Mouse (Mus musculus) ES-E14 (cell line): Measurements from ENCODE around the gene 2210407C18Rik. TPM values are rescaled to one million over a fixed set of nuclear protein-coding genes. Genes with fewer than 3 reads are reported as not detected.

Experiments used
- DNase-seq: peaks from one replicate; pipeline ENCODE4 v3.0.0-alpha.2; 2013; ENCODE audit warnings: low read depth, low spot score
- H3K27ac ChIP-seq: 2 replicates; pipeline ENCODE4 v1.5.1; 2012; ENCODE audit warnings: low read depth, mild to moderate bottlenecking, low read length, moderate library complexity, mixed read lengths; ENCODE audit not compliant: poor library complexity, insufficient read depth, severe bottlenecking
- H3K36me3 ChIP-seq: 2 replicates; pipeline ENCODE4 v1.6.1; 2012; ENCODE audit warnings: mild to moderate bottlenecking, low read length, moderate library complexity, mixed read lengths; ENCODE audit not compliant: control insufficient read depth, poor library complexity, insufficient read depth, severe bottlenecking
- H3K4me1 ChIP-seq, 2 experiments: fragments of 150-350 bp in 1 of 2; sonication (generic) in 1 of 2; 2 replicates each; pipeline ENCODE4 v1.6.1; 2012; ENCODE audit warnings: low read length in 2 of 2, mild to moderate bottlenecking in 1 of 2, mixed read lengths in 1 of 2; ENCODE audit not compliant: control insufficient read depth in 2 of 2, insufficient read depth in 2 of 2, poor library complexity in 1 of 2
- H3K4me3 ChIP-seq, 2 experiments: fragments of 150-350 bp in 1 of 2; sonication (generic) in 1 of 2; 2 replicates each; pipeline ENCODE4 v1.5.1; 2012; ENCODE audit warnings: low read length in 2 of 2, low read depth in 1 of 2, mild to moderate bottlenecking in 1 of 2, mixed read lengths in 1 of 2; ENCODE audit not compliant: insufficient read depth in 1 of 2, poor library complexity in 1 of 2, severe bottlenecking in 1 of 2
- H3K9ac ChIP-seq: 2 replicates; pipeline ENCODE4 v1.6.1; 2012; ENCODE audit warnings: low read depth, mild to moderate bottlenecking, low read length, mixed read lengths; ENCODE audit not compliant: poor library complexity, insufficient read depth, severe bottlenecking
- H3K9me3 ChIP-seq: fragments of 150-350 bp; sonication (generic); 2 replicates; pipeline ENCODE4 v1.6.1; 2012; ENCODE audit warnings: low read depth, mild to moderate bottlenecking, low read length; ENCODE audit not compliant: control insufficient read depth, insufficient read depth
- CHD2 ChIP-seq: IDR thresholded peaks from 2 replicates; pipeline ENCODE4 v1.6.1; 2014; ENCODE audit warnings: mild to moderate bottlenecking, low read depth, low read length, inconsistent platforms
- HCFC1 ChIP-seq: IDR thresholded peaks from 2 replicates; pipeline ENCODE4 v1.6.1; 2012; ENCODE audit warnings: low read length, inconsistent platforms, borderline replicate concordance; ENCODE audit not compliant: insufficient read depth
- MAFK ChIP-seq: IDR thresholded peaks from 2 replicates; pipeline ENCODE4 v1.6.1; 2014; ENCODE audit warnings: mild to moderate bottlenecking, low read depth, low read length, inconsistent platforms; ENCODE audit not compliant: insufficient read depth
- ZC3H11A ChIP-seq: IDR thresholded peaks from 2 replicates; pipeline ENCODE4 v1.6.1; 2012; ENCODE audit warnings: low read depth, mild to moderate bottlenecking, inconsistent platforms, low read length, borderline replicate concordance
- ZNF384 ChIP-seq: IDR thresholded peaks from 2 replicates; pipeline ENCODE4 v1.6.1; 2012; ENCODE audit warnings: low read depth, low read length, inconsistent platforms
- in situ Hi-C, 2 experiments: fragments of 600-800 bp; cut with MboI; formaldehyde crosslinking; loops; one replicate each; pipeline ENCODE4 v1.15.1; 2025; ENCODE audit warnings: low sequenced_read_pairs in 2 of 2, inconsistent platforms in 1 of 2; ENCODE audit not compliant: unreplicated experiment in 2 of 2
- total RNA-seq: library from RNA; depleted of rRNA; stranded (reverse); fragments of 300-350 nt; gene quantifications from 2 replicates; pipeline ENCODE4 v1.2.3, GENCODE M21; 2012

2210407C18Rik gene
- total RNA-seq, 1 experiment: not detected

DNA sequence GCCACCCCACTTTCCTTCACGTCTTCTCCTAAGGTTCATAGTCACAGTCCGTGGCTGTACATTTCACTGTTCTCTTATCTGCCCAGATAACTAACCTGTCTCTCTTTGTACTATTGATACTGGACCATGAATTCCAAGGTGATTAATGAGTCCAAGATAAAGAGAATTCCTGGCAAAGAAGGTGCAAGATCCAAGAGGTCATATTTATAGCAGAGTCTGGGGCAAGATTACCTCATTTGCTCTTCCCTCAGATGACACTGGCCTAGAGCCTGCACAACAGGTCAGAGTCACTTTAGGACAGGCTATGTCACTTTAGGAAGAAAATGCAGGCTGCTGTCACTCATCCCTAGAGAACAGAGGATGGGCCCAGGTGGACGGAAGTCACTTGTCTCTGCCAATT, 10.6 kb downstream of the 2210407C18Rik start:
- H3K9me3 ChIP-seq: no peaks in the 10 kb centered on the region
- H3K9ac ChIP-seq: no peak overlapping the region
- H3K27ac ChIP-seq: no peak overlapping the region
- H3K4me3 ChIP-seq: no peak overlapping the region
- no peaks in the 10 kb centered on the region for H3K36me3 ChIP-seq
- in situ Hi-C loops: no loop called here
- TF ChIP-seq HCFC1 (no peak), CHD2 (no peak), MAFK (no peak), ZNF384 (no peak), ZC3H11A (no peak)
- DNase-seq: no peak
- H3K4me1 ChIP-seq: no peaks in the 10 kb centered on the region; a peak in 1 of 4 replicates

- no peak overlapping the region for H3K27ac ChIP-seq
- H3K4me3 ChIP-seq: no peak overlapping the region
- no peaks in the 10 kb centered on the region for H3K36me3 ChIP-seq
- no peaks in the 10 kb centered on the region for H3K9me3 ChIP-seq
- DNase-seq: no peak
- in situ Hi-C loops: no loop called here
- no peak overlapping the region for H3K9ac ChIP-seq
- TF ChIP-seq CHD2 (no peak), MAFK (no peak), ZNF384 (no peak), HCFC1 (no peak), ZC3H11A (no peak)
- no peaks in the 10 kb centered on the region; a peak in 1 of 4 replicates for H3K4me1 ChIP-seq
Observed at GRCm38 (mm10) chr11:58604688-58605087, 11.2 kb downstream of the 2210407C18Rik start.

DNA sequence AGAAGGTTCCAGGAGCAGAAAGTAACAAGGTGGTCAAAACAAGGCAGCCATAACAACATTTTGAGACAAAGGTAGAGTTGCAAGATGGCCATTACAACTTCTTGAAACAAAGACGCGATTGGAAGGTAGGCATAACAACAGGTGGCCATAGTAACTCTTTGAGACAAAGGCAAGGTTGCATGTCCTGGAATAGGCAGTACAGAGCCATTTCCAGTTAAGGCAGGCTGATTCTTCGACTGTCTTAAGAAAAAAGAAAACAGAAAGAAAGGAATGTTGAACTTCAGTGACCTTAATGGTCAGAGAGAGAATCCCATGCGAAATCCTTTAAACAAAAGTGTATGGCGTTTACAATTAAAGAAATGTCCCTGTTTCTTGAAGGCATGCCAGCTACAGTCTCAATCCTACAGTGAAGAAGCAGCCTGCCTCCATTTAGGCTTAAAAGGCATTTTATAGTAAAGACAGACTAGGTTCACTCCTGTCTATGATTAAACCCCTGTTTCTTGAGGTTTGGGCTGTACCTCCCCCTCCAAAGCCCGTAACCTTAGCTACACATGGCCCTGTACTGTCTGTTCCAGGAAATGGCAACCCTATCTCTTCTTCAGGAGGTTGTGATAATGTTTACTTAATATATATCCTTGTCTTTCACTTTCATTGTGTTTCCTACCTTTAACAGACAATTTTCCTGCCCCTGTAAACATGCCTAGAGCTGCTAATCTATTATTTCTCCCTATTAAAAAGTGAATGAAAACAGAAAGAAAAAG, 12.9 kb downstream of the 2210407C18Rik start:
- TF ChIP-seq ZNF384 (no peak), ZC3H11A (no peak)
- in situ Hi-C loops: no loop called here

DNA sequence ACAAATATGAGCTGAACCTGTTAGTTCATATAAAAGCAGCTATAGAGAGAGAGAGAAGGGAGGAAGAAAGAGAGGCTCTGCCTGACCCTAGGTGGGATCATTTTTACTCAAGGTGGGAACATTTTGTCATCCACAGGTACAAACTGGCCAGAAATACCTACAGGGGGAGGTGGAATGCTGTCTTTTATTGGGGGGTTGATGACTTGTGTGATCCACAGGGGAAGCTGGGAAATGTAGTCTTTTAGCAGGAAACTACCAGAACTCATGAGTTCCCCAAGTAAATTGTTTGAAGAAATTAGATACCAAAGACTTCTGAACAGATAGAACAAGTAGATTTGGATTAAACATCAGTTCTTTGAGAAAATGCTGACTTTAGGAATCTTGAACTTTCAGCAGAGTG, 13.8 kb downstream of the 2210407C18Rik start:
- no peaks in the 10 kb centered on the region for H3K9me3 ChIP-seq
- no peak for TF ChIP-seq MAFK
- peak; percentile 80; the same call in 1 of the 2 replicates for TF ChIP-seq HCFC1
- H3K4me3 ChIP-seq: no peak overlapping the region
- in situ Hi-C loops: no loop called here
- DNase-seq: no peak
- no peak overlapping the region for H3K27ac ChIP-seq
- H3K4me1 ChIP-seq: no peaks in the 10 kb centered on the region; a peak in 1 of 4 replicates
- H3K9ac ChIP-seq: no peak overlapping the region
- no peaks in the 10 kb centered on the region for H3K36me3 ChIP-seq

More for the DNA sequence above, 12.9 kb downstream of the 2210407C18Rik start:
- Histone ChIP-seq H3K9me3 (no peaks in the 10 kb centered on the region), H3K4me3 (no peak overlapping the region), H3K9ac (no peak overlapping the region), H3K36me3 (no peaks in the 10 kb centered on the region), H3K27ac (no peak overlapping the region; the same call in 1 of the 2 replicates), H3K4me1 (no peaks in the 10 kb centered on the region; a peak in 1 of 4 replicates)
- DNase-seq: peak; percentile 29

GRCm38 (mm10) chr11:58597837-58598236, 18.0 kb downstream of the 2210407C18Rik start:
- TF ChIP-seq CHD2 (no peak), MAFK (no peak), HCFC1 (no peak), ZC3H11A (no peak), ZNF384 (no peak)
- Histone ChIP-seq H3K36me3 (no peaks in the 10 kb centered on the region), H3K27ac (no peak overlapping the region), H3K4me1 (no peaks in the 10 kb centered on the region), H3K4me3 (no peak overlapping the region), H3K9ac (no peak overlapping the region), H3K9me3 (no peaks in the 10 kb centered on the region)
- in situ Hi-C loops: no loop called here
- DNase-seq: no peak
